Mouse (Mus musculus): ENCODE results near the gene Gal3st2b.
"Not testable (repeated sequence)": the region's sequence is repeated elsewhere in the genome, so short reads cannot be mapped to it uniquely, and the experiment has no call there.

Gal3st2b gene

DNA sequence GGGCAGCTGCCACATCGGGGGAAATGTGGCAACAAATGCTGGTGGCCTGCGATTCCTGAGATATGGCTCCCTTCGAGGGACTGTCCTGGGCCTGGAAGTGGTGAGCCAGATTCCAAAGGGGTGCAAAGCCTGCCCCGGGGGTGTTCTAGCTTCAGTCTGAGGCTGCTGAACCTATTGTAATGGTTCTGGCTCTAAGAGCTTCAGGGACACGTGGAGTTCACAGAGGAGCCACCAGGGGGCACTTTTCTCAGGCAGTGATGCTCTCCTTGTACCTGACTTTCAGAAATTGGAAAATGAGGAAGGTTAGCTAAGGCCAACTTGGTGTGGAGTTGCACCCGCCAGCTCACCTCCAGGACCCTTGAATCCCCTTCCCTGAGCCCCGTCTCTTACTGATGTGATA is 60.2 kb downstream of the Gal3st2b start:
- intact Hi-C loops (cut with DNase I) = not testable (repeated sequence)

GRCm38 (mm10) chr1:93980932-93981331 is 62.8 kb downstream of the Gal3st2b start:
- intact Hi-C loops (cut with DNase I) = not testable (repeated sequence)

GRCm38 (mm10) chr1:93986167-93986566 is 68.1 kb downstream of the Gal3st2b start:
- intact Hi-C loops (cut with DNase I) = no loop called here

DNA sequence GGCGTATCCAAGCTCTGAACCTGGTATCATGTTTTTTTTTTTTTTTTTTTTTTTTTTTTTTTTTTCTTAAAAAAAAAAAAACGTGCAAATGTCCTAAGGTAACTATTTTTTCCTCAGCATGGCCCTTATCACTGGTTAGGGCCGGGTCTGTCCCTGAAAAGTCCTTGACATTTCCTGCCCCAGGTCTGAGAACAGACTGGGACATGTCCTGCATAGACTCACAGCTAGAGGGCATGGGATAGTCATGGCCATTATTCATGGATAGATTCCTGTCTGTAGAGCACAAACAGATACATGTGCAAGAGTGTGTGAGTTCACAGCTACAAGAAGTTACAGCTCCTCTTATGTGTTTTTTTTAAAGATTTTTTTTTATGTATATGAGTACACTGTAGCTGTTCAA is 70.7 kb downstream of the Gal3st2b start:
- intact Hi-C loops (cut with DNase I) = no loop called here

DNA sequence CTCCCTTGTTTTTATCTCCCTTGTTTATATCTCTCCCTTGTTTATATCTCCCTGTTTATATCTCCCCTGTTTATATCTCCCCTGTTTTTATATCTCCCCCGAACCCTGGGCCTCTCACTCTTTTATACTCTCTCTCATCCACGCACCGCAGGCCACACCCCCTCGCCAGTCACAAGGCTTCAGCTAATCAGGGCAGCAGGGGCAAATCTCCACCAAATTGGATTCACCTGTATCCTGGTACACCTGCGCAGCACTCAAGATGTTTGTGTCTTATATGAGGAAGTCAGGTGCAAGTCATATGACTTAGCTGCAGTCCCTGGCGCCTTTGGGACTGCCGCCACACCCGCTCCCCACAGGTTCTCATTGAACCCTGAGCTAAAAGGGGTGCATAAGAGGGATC is 72.1 kb downstream of the Gal3st2b start, which contains the start of gene Gal3st2c:
Gene Gal3st2c, plus strand, starts transcription at position 301 of the 400 bp plus-strand sequence.
- intact Hi-C loops (cut with DNase I) = not testable (repeated sequence)

DNA sequence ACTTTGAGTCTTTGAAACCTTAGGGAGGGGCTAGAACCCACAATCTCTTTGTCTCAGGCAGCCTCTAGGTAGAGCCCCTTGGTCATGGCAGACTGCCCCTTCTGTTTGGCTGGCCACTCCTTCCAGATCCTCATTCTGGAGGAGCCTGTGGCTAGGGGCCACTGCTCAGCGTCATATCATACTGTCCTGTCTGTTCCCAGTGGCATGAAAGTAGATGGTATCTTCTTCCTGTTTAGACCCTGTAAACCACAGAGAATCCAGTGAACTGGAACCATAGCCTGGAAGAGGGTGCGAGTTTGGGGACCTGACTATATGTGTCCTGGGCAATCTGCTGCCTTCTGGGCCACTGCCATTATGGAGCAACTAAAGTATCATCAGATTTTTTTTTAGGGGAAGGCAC is 73.0 kb downstream of the Gal3st2b start:
- intact Hi-C loops (cut with DNase I) = not testable (repeated sequence)

GRCm38 (mm10) chr1:93991491-93991890 is 73.4 kb downstream of the Gal3st2b start:
- intact Hi-C loops (cut with DNase I) = not testable (repeated sequence)
